Mouse (Mus musculus) monocyte, adult 5-6 weeks (primary cell): ENCODE data around the gene Chchd5. TPM values are rescaled to one million over a fixed set of nuclear protein-coding genes. Genes with fewer than 3 reads are reported as not detected.

ENCODE experiments used
- total RNA-seq: library from RNA; stranded (forward); fragments of 200-1000, 200-491, 200-594 nt; gene quantifications from 3 replicates; pipeline ENCODE4 v1.2.3, GENCODE M21; 2017

Chchd5 gene
- total RNA-seq, 1 experiment from 2014 or later: 12.5 TPM

Other genes with a start within 250 kb of the Chchd5 start
- 5.2 to 11.2 TPM (median 8.0 TPM) in 3 replicates for gene Zc3h8, start 185.6 kb upstream of the Chchd5 start, total RNA-seq
- 2.5 to 6.3 TPM (median 4.4 TPM) in 3 replicates for gene Zc3h6, start 162.3 kb upstream of the Chchd5 start, total RNA-seq
- 1.5 to 2.6 TPM in 2 of 3 replicates, not detected in the other for gene Gm10762, start 162.0 kb upstream of the Chchd5 start, total RNA-seq
- gene Vinac1, start 81.5 kb upstream of the Chchd5 start, total RNA-seq: not detected in 3 replicates
- gene Ttl, start 63.8 kb upstream of the Chchd5 start, total RNA-seq: 1.7 to 5.8 TPM (median 2.2 TPM) in 3 replicates
- 6.4 to 20.7 TPM (median 13.2 TPM) in 3 replicates for gene Polr1b, start 28.7 kb upstream of the Chchd5 start, total RNA-seq
- 139 to 316 TPM (median 186 TPM) in 3 replicates for gene Slc20a1, start 69.1 kb downstream of the Chchd5 start, total RNA-seq
- gene Ckap2l, start 167.5 kb downstream of the Chchd5 start, total RNA-seq: 1.2 to 2.8 TPM (median 2.0 TPM) in 3 replicates
- gene Il1a, start 180.3 kb downstream of the Chchd5 start, total RNA-seq: 1.2 to 1.4 TPM in 2 of 3 replicates, not detected in the other
- gene Il1b, start 241.4 kb downstream of the Chchd5 start, total RNA-seq: 186 to 292 TPM (median 238 TPM) in 3 replicates